Mouse (Mus musculus) heart, embryonic 10.5 days (tissue): ENCODE data around the gene Bad. TPM values are rescaled to one million over a fixed set of nuclear protein-coding genes. Genes with fewer than 3 reads are reported as not detected.

Experiments used
- DNase-seq: peaks from one replicate; pipeline ENCODE4 v3.0.0-alpha.2; 2017; ENCODE audit warnings: low spot score
- H3K27ac ChIP-seq: fragments of 300-500 bp; sonication (generic); 2 replicates; pipeline ENCODE4 v1.5.1; 2016; ENCODE audit warnings: mild to moderate bottlenecking
- H3K27me3 ChIP-seq: fragments of 300-500 bp; sonication (generic); 2 replicates; pipeline ENCODE4 v1.6.1; 2016; ENCODE audit warnings: mild to moderate bottlenecking; ENCODE audit not compliant: poor library complexity, insufficient read depth, severe bottlenecking
- H3K36me3 ChIP-seq: fragments of 300-500 bp; sonication (generic); 2 replicates; pipeline ENCODE4 v1.6.1; 2016; ENCODE audit warnings: mild to moderate bottlenecking, moderate library complexity
- H3K4me1 ChIP-seq: fragments of 300-500 bp; sonication (generic); 2 replicates; pipeline ENCODE4 v1.6.1; 2016; ENCODE audit warnings: mild to moderate bottlenecking
- H3K4me3 ChIP-seq: fragments of 300-500 bp; sonication (generic); 2 replicates; pipeline ENCODE4 v1.5.1; 2016; ENCODE audit warnings: mild to moderate bottlenecking, moderate library complexity
- H3K9me3 ChIP-seq: fragments of 300-500 bp; sonication (generic); 2 replicates; pipeline ENCODE4 v1.6.1; 2016; ENCODE audit warnings: mild to moderate bottlenecking, moderate library complexity
- WGBS: fragments of 180-500 bp; shearing (Covaris S2); methylation state at CpG from one replicate; pipeline ENCODE4 v1.1.7; 2016; 5-methylcytosine and 5-hydroxymethylcytosine counted together
- polyA plus RNA-seq: library from polyadenylated mRNA; unstranded; fragments of >200 nt; fragmentation: Nextera tagmentation; extraction: Ambion mirVana; gene quantifications from 2 replicates; pipeline ENCODE4 v1.2.1, GENCODE M21; 2016

Gene Bad
- polyA plus RNA-seq, 1 experiment from 2014 or later: 61.3 TPM

- Histone ChIP-seq H3K4me3 (no peak overlapping the region), H3K36me3 (peaks cover 29% of the 10 kb centered on the region), H3K9me3 (no peaks in the 10 kb centered on the region), H3K27ac (no peak overlapping the region), H3K27me3 (no peaks in the 10 kb centered on the region), H3K4me1 (peaks cover 27% of the 10 kb centered on the region)
- no peak for DNase-seq
- WGBS: 50% methylated on average over 4 of the region's 4 CpGs
These were observed 6.1 kb downstream of the Bad start for GRCm38 (mm10) chr19:6947742-6948141.

GRCm38 (mm10) chr19:6948186-6948585 lies 6.5 kb downstream of the Bad start:
- DNase-seq: no peak
- 76% methylated on average over 4 of the region's 4 CpGs for WGBS
- peaks cover 27% of the 10 kb centered on the region for H3K4me1 ChIP-seq

GRCm38 (mm10) chr19:6949532-6949931 lies 7.9 kb downstream of the Bad start:
- Histone ChIP-seq H3K36me3 (peaks cover 36% of the 10 kb centered on the region), H3K4me1 (peaks cover 39% of the 10 kb centered on the region), H3K27me3 (no peaks in the 10 kb centered on the region), H3K4me3 (peak overlapping the region; percentile 73; the same call in 1 of the 2 replicates), H3K9me3 (no peaks in the 10 kb centered on the region), H3K27ac (peak overlapping the region; percentile 38; the same call in 1 of the 2 replicates)
- WGBS: 87% methylated on average over 5 of the region's 5 CpGs
- no peak for DNase-seq

More at GRCm38 (mm10) chr19:6948186-6948585, 6.5 kb downstream of the Bad start:
- Histone ChIP-seq H3K36me3 (peaks cover 29% of the 10 kb centered on the region), H3K9me3 (no peaks in the 10 kb centered on the region), H3K27me3 (no peaks in the 10 kb centered on the region), H3K27ac (no peak overlapping the region), H3K4me3 (no peak overlapping the region)

- Histone ChIP-seq H3K4me1 (peaks cover 43% of the 10 kb centered on the region), H3K9me3 (no peaks in the 10 kb centered on the region), H3K4me3 (peak overlapping the region; percentile 73), H3K27ac (peak overlapping the region; percentile 90), H3K27me3 (no peaks in the 10 kb centered on the region), H3K36me3 (peaks cover 38% of the 10 kb centered on the region)
- 57% methylated on average over 5 of the region's 5 CpGs for WGBS
- DNase-seq: no peak
These were observed 8.3 kb downstream of the Bad start for GRCm38 (mm10) chr19:6949951-6950350.

- peak; percentile 87 for DNase-seq
- peak overlapping the region; percentile 90 for H3K27ac ChIP-seq
- no peaks in the 10 kb centered on the region for H3K27me3 ChIP-seq
- H3K9me3 ChIP-seq: no peaks in the 10 kb centered on the region
- peaks cover 39% of the 10 kb centered on the region for H3K36me3 ChIP-seq
- peaks cover 50% of the 10 kb centered on the region for H3K4me1 ChIP-seq
- H3K4me3 ChIP-seq: peak overlapping the region; percentile 73
- WGBS: under 1% methylated on average over 28 of the region's 28 CpGs
These were observed 9.0 kb downstream of the Bad start for GRCm38 (mm10) chr19:6950613-6951153.

GRCm38 (mm10) chr19:6951381-6951968 lies 9.8 kb downstream of the Bad start:
- Histone ChIP-seq H3K27me3 (no peaks in the 10 kb centered on the region), H3K4me3 (peak overlapping the region; percentile 73), H3K27ac (peak overlapping the region; percentile 90), H3K36me3 (peaks cover 42% of the 10 kb centered on the region), H3K4me1 (peaks cover 54% of the 10 kb centered on the region), H3K9me3 (no peaks in the 10 kb centered on the region)
- DNase-seq: peak; percentile 96
- under 1% methylated on average over 35 of the region's 35 CpGs for WGBS

- DNase-seq: peak; percentile 86
- peaks cover 54% of the 10 kb centered on the region for H3K4me1 ChIP-seq
These were observed 10.5 kb downstream of the Bad start for GRCm38 (mm10) chr19:6951994-6952711.

GRCm38 (mm10) chr19:6952712-6953037 lies 11.0 kb downstream of the Bad start:
- Histone ChIP-seq H3K36me3 (peaks cover 51% of the 10 kb centered on the region), H3K4me1 (peaks cover 54% of the 10 kb centered on the region), H3K9me3 (no peaks in the 10 kb centered on the region), H3K27ac (peak overlapping the region; percentile 90), H3K27me3 (no peaks in the 10 kb centered on the region), H3K4me3 (peak overlapping the region; percentile 73)
- DNase-seq: no peak
- 2% methylated on average over 3 of the region's 3 CpGs for WGBS

More at GRCm38 (mm10) chr19:6951994-6952711, 10.5 kb downstream of the Bad start:
- H3K27me3 ChIP-seq: no peaks in the 10 kb centered on the region
- H3K4me3 ChIP-seq: peak overlapping the region; percentile 73
- H3K36me3 ChIP-seq: peaks cover 46% of the 10 kb centered on the region
- WGBS: under 1% methylated on average over 31 of the region's 31 CpGs
- H3K27ac ChIP-seq: peak overlapping the region; percentile 90
- H3K9me3 ChIP-seq: no peaks in the 10 kb centered on the region

GRCm38 (mm10) chr19:6954046-6954445 lies 12.4 kb downstream of the Bad start:
- Histone ChIP-seq H3K27ac (peak overlapping the region; percentile 59; the same call in 1 of the 2 replicates), H3K27me3 (no peaks in the 10 kb centered on the region), H3K9me3 (no peaks in the 10 kb centered on the region), H3K4me1 (peaks cover 53% of the 10 kb centered on the region), H3K4me3 (peak overlapping the region; percentile 5; the same call in 1 of the 2 replicates), H3K36me3 (peaks cover 57% of the 10 kb centered on the region)
- 60% methylated on average over 9 of the region's 9 CpGs for WGBS
- DNase-seq: no peak

- peaks cover 65% of the 10 kb centered on the region for H3K36me3 ChIP-seq
- WGBS: 65% methylated on average over 7 of the region's 7 CpGs
- no peak overlapping the region for H3K4me3 ChIP-seq
These were observed 13.8 kb downstream of the Bad start for GRCm38 (mm10) chr19:6955424-6955823.

GRCm38 (mm10) chr19:6956461-6956860 lies 14.8 kb downstream of the Bad start:
- no peak for DNase-seq
- H3K4me3 ChIP-seq: no peak overlapping the region
- no peaks in the 10 kb centered on the region for H3K9me3 ChIP-seq
- WGBS: 61% methylated on average over 9 of the region's 10 CpGs
- no peak overlapping the region for H3K27ac ChIP-seq
- peaks cover 70% of the 10 kb centered on the region for H3K36me3 ChIP-seq
- no peaks in the 10 kb centered on the region for H3K27me3 ChIP-seq
- H3K4me1 ChIP-seq: peaks cover 40% of the 10 kb centered on the region

More at GRCm38 (mm10) chr19:6955424-6955823, 13.8 kb downstream of the Bad start:
- no peaks in the 10 kb centered on the region for H3K9me3 ChIP-seq
- peak overlapping the region; percentile 42; the same call in 1 of the 2 replicates for H3K27ac ChIP-seq
- DNase-seq: no peak
- H3K27me3 ChIP-seq: no peaks in the 10 kb centered on the region
- H3K4me1 ChIP-seq: peaks cover 40% of the 10 kb centered on the region

GRCm38 (mm10) chr19:6968491-6969271 lies 27.0 kb downstream of the Bad start:
- Histone ChIP-seq H3K27ac (peak overlapping the region; percentile 89), H3K27me3 (no peaks in the 10 kb centered on the region), H3K4me3 (peak overlapping the region; percentile 76), H3K4me1 (peaks cover 53% of the 10 kb centered on the region), H3K36me3 (peaks cover 34% of the 10 kb centered on the region), H3K9me3 (no peaks in the 10 kb centered on the region)
- 8% methylated on average over 15 of the region's 15 CpGs for WGBS
- no peak for DNase-seq
